Mouse (Mus musculus): ENCODE measurements around the gene Clasp2.

DNA sequence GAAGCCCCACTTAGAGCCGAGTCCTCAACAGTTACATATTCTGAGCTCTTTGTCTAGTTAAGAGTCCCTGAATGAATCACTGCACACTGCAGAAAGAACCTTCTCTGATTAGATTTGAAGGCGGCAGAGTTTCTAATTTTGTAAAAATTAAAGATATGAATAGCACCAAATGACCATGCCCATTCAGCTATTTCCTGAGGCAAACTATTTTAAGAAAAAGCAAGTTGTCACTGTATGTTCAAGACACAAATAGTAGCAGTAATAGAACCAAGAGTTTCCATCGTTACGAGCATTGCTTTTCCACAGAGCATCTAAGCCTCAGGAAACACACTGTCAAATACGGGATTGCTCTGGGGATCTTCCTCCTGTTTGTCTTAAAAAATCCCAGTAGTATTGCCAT is 126.7 kb downstream of the Clasp2 start:
- TF ChIP-seq CTCF (IDR thresholded peaks at IDR 0.05; ENCODE audit: low read depth, low read length), result no peak
- TF ChIP-seq POLR2A (IDR thresholded peaks at IDR 0.05; ENCODE audit: extremely low read depth, insufficient read depth, low read length), result no peak

All from liver, adult 2 months (tissue).